Mouse (Mus musculus) limb, embryonic 10.5 days (tissue): Measurements from ENCODE around the gene Klf11. TPM values are rescaled to one million over a fixed set of nuclear protein-coding genes. Genes with fewer than 3 reads are reported as not detected.
"Not testable (repeated sequence)": the region's sequence is repeated elsewhere in the genome, so short reads cannot be mapped to it uniquely, and the experiment has no call there.

Experiments
- DNase-seq: peaks from one replicate; pipeline ENCODE4 v3.0.0-alpha.2; 2017; ENCODE audit warnings: low spot score
- H3K27ac ChIP-seq: fragments of 300-500 bp; sonication (generic); 2 replicates; pipeline ENCODE4 v1.5.1; 2016; ENCODE audit warnings: mild to moderate bottlenecking
- H3K27me3 ChIP-seq: fragments of 300-500 bp; sonication (generic); 2 replicates; pipeline ENCODE4 v1.6.1; 2016; ENCODE audit warnings: low read depth, mild to moderate bottlenecking; ENCODE audit not compliant: poor library complexity, severe bottlenecking
- H3K36me3 ChIP-seq: fragments of 300-500 bp; sonication (generic); 2 replicates; pipeline ENCODE4 v1.6.1; 2016; ENCODE audit warnings: mild to moderate bottlenecking, moderate library complexity
- H3K4me1 ChIP-seq: fragments of 300-500 bp; sonication (generic); 2 replicates; pipeline ENCODE4 v1.6.1; 2016
- H3K4me3 ChIP-seq: fragments of 300-500 bp; sonication (generic); 2 replicates; pipeline ENCODE4 v1.5.1; 2016; ENCODE audit warnings: mild to moderate bottlenecking, moderate library complexity
- H3K9me3 ChIP-seq: fragments of 300-500 bp; sonication (generic); replicated peaks from 2 replicates; pipeline ENCODE4 v1.6.1; 2016; ENCODE audit warnings: mild to moderate bottlenecking
- WGBS: fragments of 180-500 bp; shearing (Covaris S2); methylation state at CpG from one replicate; pipeline ENCODE4 v1.1.7; 2016; 5-methylcytosine and 5-hydroxymethylcytosine counted together
- polyA plus RNA-seq: library from polyadenylated mRNA; unstranded; fragments of >200 nt; fragmentation: Nextera tagmentation; extraction: Ambion mirVana; gene quantifications from 2 replicates; pipeline ENCODE4 v1.2.1, GENCODE M21; 2016

Gene Klf11
- polyA plus RNA-seq, 1 experiment from 2014 or later, result 9.5 TPM

DNA sequence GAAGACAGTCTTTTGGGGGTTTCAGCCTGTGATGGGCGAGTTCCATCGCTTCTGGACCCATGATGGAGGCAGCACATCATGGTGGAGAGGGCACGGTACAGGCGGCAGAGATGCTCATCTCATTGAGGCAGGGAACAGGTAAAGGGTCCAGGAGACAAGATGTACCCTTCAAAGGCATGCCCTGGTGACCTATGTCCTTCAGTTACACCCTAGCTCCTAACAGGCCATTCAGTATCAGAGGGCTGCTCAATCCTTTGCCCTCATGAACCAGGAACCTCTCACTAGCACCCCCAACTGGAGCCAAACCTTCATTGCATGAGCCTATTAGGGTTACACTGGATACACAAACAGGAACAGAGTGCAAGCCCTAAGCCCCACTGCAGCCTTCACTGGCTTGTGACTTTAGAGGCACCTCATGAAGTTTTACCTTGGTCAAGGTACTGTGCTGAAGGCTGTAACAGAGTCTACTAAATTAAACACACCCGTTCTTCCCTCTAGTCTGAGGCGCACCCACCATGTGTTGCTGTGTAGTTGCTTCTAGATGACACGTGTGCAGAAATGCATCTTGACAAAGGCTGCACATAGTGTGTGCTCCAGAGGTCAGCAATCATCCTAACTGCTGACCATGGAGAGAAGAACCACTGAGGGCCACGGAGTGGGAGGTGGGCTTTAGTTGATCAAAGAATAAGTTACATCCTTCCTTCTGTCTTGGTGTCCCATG, 46.6 kb downstream of the Klf11 start:
- H3K36me3 ChIP-seq, result no peaks in the 10 kb centered on the region
- no peak overlapping the region for H3K27ac ChIP-seq
- H3K4me3 ChIP-seq, result no peak overlapping the region
- no peaks in the 10 kb centered on the region for H3K4me1 ChIP-seq
- DNase-seq, result no peak
- WGBS, result 64% methylated on average over 8 of the region's 8 CpGs
- no peaks in the 10 kb centered on the region for H3K9me3 ChIP-seq
- H3K27me3 ChIP-seq, result no peaks in the 10 kb centered on the region

DNA sequence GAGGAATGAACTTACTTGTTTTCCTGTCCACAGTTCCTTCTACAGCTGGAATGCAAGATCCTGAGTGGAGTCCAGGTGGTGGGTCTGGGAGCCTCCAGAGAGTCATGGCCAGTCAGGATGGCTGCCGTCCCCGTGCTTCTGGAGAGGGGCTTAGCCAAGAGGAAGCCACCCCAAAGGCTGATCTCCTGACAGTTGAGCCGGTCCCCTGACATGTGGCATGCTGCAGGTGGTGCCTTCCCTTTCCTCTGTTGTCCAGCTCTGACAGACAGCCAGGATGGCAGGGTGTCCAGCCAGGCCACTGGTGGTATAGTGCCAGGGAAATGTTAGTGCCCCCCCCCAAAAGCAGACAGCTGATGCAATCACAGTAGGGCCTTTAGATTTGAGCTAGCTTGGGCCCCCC, 47.4 kb downstream of the Klf11 start:
- no peaks in the 10 kb centered on the region for H3K36me3 ChIP-seq
- 72% methylated on average over 3 of the region's 3 CpGs for WGBS
- no peak for DNase-seq

DNA sequence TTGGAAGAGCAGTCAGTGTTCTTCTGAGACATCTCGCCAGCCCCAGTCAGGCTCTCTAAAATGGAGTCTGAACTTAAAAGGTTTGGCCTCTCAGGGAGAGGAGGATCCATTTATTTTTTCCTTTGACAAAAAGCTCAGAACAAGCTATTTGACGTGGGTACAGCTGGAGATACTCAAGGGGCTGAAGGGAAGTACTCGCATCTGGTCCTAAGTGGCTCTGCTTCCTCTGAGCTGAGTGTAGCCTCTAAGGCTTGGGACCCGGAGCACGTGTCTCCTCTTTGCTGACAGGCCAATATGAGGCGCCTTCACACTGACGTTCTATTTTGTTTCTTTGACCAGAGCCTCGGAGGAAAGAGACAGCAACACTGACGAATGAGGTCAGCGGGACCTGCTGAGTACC, 48.5 kb downstream of the Klf11 start:
- Histone ChIP-seq H3K27me3 (no peaks in the 10 kb centered on the region), H3K36me3 (no peaks in the 10 kb centered on the region), H3K27ac (no peak overlapping the region), H3K4me3 (no peak overlapping the region), H3K4me1 (no peaks in the 10 kb centered on the region), H3K9me3 (no peaks in the 10 kb centered on the region)
- 74% methylated on average over 10 of the region's 10 CpGs for WGBS
- no peak for DNase-seq

More for the DNA sequence above, 47.4 kb downstream of the Klf11 start:
- Histone ChIP-seq H3K4me3 (no peak overlapping the region), H3K9me3 (no peaks in the 10 kb centered on the region), H3K27ac (no peak overlapping the region), H3K27me3 (no peaks in the 10 kb centered on the region), H3K4me1 (no peaks in the 10 kb centered on the region)

DNA sequence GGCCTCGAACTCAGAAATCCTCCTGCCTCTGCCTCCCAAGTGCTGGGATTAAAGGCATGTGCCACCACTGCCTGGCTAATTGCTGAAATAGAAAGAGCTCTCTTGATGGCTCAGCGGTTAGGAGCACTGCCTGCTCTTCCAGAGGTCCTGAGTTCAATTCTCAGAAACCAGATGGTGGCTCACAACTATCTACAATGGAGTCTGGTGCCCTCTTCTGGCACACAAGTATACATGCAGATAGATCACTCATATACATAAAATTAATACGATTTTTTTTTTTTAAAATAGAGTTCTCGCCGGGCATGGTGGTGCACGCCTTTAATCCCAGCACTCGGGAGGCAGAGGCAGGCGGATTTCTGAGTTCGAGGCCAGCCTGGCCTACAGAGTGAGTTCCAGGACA, 50.5 kb downstream of the Klf11 start:
- not testable (repeated sequence) for H3K9me3 ChIP-seq, H3K36me3 ChIP-seq, DNase-seq, H3K27me3 ChIP-seq, H3K4me3 ChIP-seq, H3K27ac ChIP-seq
- WGBS, result 85% methylated on average over 9 of the region's 9 CpGs
- H3K4me1 ChIP-seq, result peaks cover 12% of the 10 kb centered on the region

DNA sequence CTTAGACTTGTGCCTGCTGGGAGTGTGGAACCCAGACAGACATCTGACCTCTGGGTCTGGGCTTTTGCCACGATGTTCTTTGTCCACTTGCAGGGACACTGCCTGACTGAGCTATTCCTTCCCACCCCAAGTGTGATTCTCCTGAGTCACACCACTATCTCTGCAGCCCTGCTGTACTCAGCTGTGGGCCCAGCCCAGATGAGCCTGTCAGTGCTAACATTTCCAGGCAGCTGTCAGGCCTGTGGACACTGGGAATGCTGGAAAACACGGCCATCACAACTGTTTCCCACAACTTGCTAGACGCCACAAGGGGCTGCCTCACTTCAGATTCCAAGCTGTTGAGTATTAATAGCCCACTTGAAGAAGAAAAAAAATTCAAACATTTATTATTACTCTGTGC, 51.9 kb downstream of the Klf11 start:
- H3K4me3 ChIP-seq, result no peak overlapping the region
- WGBS, result 90% methylated on average over 3 of the region's 3 CpGs
- H3K4me1 ChIP-seq, result peaks cover 21% of the 10 kb centered on the region
- H3K9me3 ChIP-seq, result no peaks in the 10 kb centered on the region
- no peak overlapping the region for H3K27ac ChIP-seq
- no peaks in the 10 kb centered on the region for H3K27me3 ChIP-seq
- no peak for DNase-seq
- H3K36me3 ChIP-seq, result no peaks in the 10 kb centered on the region

DNA sequence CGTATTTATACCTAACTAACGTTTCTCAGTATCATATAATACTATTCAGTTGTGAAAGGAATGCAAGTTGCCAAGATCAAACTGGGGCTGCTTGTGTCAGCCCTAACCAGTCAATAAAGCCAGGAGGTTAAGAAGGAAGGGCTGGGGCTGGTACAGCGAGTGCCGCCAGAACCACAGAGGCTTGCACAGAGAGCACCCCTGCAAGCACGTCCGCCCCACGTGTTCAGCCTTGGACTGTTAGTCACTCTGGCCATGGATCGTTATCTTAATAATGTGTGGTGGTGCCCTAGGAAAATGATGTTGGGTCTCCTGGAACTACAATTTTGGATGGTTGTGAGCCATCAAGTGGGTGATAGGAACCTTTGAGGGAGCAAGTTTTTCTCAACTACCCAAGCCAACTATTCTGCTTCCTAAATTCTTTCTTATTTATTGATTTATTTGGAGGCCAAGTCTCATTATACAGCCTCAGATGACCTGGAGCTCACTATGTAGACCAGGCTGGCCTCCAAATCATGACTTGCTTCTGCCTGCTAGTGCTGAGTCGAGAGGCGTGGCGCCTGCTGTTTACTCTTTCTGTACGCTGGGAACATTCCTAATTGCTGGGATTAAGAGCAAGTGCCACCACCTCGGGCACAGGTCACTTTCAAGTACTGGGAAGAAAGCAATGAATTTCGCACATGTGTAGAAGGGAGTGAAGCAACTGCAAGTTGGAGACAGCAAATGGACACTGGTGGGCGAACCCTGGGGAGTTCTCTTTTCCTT, 54.6 kb downstream of the Klf11 start:
- no peak for DNase-seq
- Histone ChIP-seq H3K27ac (no peak overlapping the region), H3K9me3 (no peaks in the 10 kb centered on the region), H3K4me1 (peaks cover 25% of the 10 kb centered on the region), H3K4me3 (no peak overlapping the region), H3K36me3 (peaks cover 14% of the 10 kb centered on the region), H3K27me3 (no peaks in the 10 kb centered on the region)
- 77% methylated on average over 15 of the region's 15 CpGs for WGBS

DNA sequence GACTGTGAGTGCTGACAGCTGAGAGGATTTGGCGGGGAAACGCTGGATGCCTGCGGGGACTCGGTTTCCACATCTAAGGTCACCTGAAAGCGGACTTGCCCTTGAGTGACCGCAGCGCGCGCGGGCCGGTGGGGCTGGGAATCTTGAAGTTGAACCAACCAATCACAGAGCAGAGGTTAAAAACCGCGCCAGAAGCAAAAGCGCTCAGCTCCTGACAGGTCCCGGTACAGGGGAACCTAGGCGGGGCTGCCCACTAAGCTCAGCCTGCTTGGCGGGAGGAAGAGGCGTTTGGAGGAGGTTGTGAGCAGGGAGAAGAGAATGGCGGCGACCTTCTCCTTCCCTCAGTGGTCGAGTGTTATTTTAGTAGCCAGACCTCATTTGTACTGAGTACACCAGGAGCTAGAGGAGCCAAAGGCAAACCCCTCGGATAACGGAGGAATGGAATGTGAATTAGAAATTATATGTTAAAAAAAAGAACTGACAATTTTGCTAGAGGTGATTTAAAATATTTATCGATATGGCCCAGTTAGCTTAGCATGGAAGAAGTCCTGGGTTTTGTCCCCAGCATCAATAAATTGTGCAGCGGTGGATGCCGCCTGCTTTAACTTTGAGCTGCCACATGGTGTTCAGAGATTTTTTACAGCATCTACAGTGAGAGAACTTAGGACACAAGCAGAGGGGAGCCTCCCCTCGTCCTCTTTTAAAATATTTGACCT, 55.8 kb downstream of the Klf11 start:
- Histone ChIP-seq H3K36me3 (peaks cover 26% of the 10 kb centered on the region), H3K27me3 (no peaks in the 10 kb centered on the region), H3K9me3 (no peaks in the 10 kb centered on the region), H3K4me3 (peak overlapping the region; percentile 86), H3K4me1 (peaks cover 38% of the 10 kb centered on the region), H3K27ac (peak overlapping the region; percentile 98)
- peak; percentile 83 for DNase-seq
- under 1% methylated on average over 27 of the region's 27 CpGs for WGBS

DNA sequence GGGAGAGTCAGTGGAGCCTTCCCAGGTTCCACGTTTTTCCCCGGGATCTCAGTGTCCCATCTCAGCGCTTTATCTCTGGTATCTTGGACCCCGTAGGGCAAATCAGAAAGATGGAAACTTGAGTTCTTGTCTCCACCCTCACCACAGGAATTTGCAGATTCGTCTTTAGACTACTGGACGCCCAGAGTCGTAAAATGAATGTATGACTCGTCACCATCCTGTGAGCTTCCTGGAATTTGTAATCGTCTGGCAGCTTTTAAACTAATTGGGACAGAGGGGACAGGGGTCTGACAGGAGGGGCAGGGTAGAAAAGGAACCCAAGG, 56.4 kb downstream of the Klf11 start:
- H3K36me3 ChIP-seq, result peaks cover 31% of the 10 kb centered on the region
- peak; percentile 59 for DNase-seq
- H3K4me3 ChIP-seq, result peak overlapping the region; percentile 86
- peaks cover 43% of the 10 kb centered on the region for H3K4me1 ChIP-seq
- no peaks in the 10 kb centered on the region for H3K9me3 ChIP-seq
- H3K27me3 ChIP-seq, result no peaks in the 10 kb centered on the region
- WGBS, result under 1% methylated on average over 9 of the region's 9 CpGs
- peak overlapping the region; percentile 98 for H3K27ac ChIP-seq

DNA sequence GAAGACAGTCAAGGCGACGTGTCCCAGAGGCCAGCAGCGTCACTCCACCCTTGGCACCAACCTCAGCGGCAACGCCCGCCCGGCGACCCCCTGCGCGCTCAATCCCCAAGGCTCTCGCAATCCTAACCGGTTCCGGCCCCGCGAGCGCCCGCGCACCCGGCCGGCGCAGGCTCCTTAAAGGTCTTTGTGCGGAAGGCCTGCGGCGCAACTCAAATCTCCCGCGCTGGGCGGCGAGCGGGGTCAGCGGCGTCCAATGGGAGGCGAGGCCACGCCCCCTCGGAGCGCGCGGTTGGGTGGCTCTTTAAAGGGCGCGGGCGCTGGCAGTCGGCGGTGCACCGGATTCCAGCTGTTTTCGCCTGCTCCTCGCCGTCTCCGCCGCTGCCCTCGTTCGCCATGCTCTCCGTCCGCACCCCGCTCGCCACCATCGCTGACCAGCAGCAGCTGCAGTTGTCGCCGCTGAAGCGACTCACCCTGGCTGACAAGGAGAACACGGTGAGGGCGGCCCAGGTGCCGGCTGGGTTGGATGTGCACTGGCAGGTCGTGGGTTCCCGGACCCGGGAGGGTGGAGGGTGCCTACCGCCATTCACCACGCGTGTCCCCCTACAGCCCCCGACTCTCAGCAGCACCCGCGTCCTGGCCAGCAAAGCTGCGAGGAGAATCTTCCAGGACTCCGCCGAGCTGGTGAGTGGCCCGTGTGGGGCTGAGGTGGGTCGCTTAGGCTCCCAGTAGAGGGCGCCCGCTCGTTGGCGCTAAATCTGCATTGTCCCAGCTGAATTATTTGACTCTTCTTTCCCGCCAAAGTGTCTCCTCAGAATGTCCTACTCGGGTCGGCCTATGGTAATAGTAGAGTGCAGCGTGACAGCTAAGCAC, 57.1 kb downstream of the Klf11 start, which contains the start of gene Rrm2:
Gene Rrm2, plus strand, starts transcription at position 288 of the 870 bp plus-strand sequence.
- Histone ChIP-seq H3K27me3 (no peaks in the 10 kb centered on the region), H3K4me3 (peak within 1 kb of the TSS; percentile 86), H3K36me3 (peaks cover 39% of the 10 kb centered on the region), H3K9me3 (no peaks in the 10 kb centered on the region), H3K27ac (peak within 1 kb of the TSS; percentile 98), H3K4me1 (peaks cover 46% of the 10 kb centered on the region)
- WGBS, result under 1% methylated on average over 83 of the region's 83 CpGs
- DNase-seq, result peak; percentile 99

DNA sequence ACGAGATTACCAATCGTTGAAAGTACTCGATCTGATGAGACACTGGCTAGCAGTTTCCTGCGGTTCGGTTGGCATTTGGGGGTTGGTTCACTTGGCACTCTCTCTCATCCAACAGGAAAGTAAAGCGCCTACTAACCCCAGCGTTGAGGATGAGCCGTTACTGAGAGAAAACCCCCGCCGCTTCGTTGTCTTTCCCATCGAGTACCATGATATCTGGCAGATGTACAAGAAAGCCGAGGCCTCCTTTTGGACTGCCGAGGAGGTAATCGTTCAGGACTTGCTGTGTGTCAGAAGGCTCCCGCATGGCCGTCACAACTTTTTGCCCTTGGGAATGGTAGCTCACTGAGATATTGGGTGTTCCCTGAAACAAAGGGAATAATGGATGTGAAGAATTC, 57.7 kb downstream of the Klf11 start:
- WGBS, result 1% methylated on average over 17 of the region's 17 CpGs
- H3K4me3 ChIP-seq, result peak overlapping the region; percentile 86
- peak overlapping the region; percentile 98 for H3K27ac ChIP-seq
- H3K27me3 ChIP-seq, result no peaks in the 10 kb centered on the region
- peaks cover 45% of the 10 kb centered on the region for H3K36me3 ChIP-seq
- H3K4me1 ChIP-seq, result peaks cover 46% of the 10 kb centered on the region
- H3K9me3 ChIP-seq, result no peaks in the 10 kb centered on the region
- no peak for DNase-seq

DNA sequence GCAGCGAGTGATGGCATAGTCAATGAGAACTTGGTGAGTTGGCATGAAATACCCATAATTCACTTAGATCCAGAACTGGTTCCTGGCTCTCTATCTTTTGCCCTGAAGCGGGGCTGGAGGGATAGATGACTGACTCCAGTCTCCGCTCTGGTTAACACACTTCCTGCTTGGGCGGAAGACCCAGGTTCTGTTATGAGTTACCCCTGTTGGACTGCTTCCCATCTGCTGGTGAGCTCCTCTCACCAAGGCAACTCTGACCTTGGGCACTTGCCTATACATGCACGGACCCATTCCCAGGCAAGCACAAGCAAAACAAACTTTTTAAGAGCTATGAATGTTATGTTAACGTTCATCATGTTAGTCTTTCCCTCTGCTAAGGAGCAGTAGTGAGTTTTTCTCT, 58.3 kb downstream of the Klf11 start:
- Histone ChIP-seq H3K27me3 (no peaks in the 10 kb centered on the region), H3K27ac (peak overlapping the region; percentile 98), H3K4me1 (peaks cover 46% of the 10 kb centered on the region), H3K36me3 (peaks cover 50% of the 10 kb centered on the region), H3K9me3 (no peaks in the 10 kb centered on the region), H3K4me3 (peak overlapping the region; percentile 86)
- WGBS, result 26% methylated on average over 6 of the region's 6 CpGs
- peak; percentile 58 for DNase-seq

DNA sequence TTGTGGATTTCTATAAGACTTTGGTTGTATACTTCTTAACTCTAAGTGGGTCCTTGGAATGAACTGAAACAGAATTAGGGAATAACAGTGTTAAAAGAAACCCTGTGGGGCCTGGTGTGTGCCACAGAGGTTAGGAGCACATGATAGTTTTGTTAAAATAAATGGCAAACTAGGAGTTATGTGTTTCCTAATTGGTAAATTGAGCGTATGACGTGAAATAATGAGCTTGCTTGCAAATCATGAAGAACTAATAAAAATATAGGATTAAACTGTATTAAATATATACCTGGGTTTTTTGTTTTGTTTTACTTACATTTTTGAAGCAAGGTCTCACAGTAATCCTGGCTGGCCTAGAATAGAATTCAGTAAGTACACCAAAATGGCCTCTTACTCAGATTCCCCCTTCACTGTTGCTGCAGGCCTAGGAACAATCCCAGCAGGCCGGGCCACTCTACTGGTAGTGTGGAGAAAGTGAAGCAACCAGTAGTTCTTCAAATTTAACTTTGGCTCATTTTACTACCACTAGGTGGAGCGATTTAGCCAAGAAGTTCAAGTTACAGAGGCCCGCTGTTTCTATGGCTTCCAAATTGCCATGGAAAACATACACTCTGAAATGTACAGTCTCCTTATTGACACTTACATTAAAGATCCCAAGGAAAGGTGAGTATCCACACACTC, 58.9 kb downstream of the Klf11 start:
- Histone ChIP-seq H3K36me3 (peaks cover 56% of the 10 kb centered on the region), H3K27me3 (no peaks in the 10 kb centered on the region), H3K4me3 (peak overlapping the region; percentile 86), H3K27ac (peak overlapping the region; percentile 98), H3K4me1 (peaks cover 46% of the 10 kb centered on the region), H3K9me3 (no peaks in the 10 kb centered on the region)
- DNase-seq, result peak; percentile 67
- 47% methylated on average over 5 of the region's 5 CpGs for WGBS
